Mouse (Mus musculus) frontal cortex, adult (tissue): Measurements from ENCODE around the gene Acp6.

Experiments
- ATAC-seq: cut with Nextera tagmentation; 2 replicates; pipeline ENCODE4 v1.9.2; 2017; ENCODE audit warnings: mild to moderate bottlenecking, moderate library complexity, mixed read lengths; ENCODE audit not compliant: low TSS enrichment

Gene Acp6

DNA sequence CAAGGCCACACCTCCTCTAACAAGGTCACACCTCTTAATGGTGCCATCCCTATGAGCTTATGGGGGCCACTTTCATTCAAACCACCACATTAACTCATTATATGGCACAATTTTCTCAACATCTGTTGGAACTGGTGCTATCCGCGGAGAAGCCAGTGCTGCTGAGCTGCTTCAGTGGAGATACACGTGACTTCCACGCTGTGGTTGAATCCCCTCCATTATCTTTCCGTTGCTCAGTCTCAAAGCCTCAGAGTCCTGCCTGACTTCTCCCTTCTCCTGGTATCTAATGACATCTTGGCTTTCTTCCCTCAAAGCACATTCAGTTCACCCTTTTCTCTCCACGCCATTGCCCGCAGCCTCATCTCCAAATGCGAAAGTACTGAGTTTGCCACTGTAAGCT, 38.0 kb downstream of the Acp6 start:
- no peak for ATAC-seq

DNA sequence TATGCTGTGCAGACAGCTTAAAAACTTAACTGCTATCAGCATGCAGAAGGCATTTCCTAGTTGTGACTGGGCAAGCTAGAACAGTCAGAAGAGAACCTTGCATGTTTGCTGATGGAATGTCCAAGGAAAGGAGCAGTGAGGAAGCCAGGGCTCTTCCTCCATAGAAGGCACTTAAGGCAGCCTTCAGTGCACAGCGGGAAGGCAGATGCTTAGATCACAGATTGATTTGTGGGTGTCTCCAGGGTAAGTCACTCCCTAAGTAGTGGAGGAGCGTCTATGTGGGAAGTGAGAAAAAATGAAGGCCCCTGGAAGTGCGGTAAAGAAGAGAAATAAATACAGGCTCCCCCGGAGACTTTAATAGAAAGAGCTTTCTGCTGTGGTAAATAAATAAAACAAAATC, 40.7 kb downstream of the Acp6 start:
- peak; percentile 84 for ATAC-seq

DNA sequence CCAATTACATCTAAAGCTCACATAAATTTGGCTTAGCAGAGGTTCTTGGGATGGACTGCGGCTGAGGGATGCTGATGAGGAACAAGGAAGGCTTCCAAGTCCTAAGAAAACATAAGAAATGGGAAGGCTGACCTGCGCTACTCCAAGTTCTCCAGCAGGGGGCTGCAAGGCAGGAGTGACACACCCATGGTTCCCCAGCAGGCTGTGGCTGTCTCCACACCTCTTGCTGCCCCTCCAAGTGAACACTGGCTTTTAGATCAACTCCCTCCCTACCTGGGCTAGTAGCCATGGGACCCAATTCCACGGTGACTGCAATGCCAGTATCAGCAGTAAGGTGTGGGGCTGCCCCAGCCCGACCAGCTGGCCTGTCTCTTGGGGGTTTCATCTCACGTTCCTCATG, 43.4 kb downstream of the Acp6 start:
- peak; percentile 72 for ATAC-seq

DNA sequence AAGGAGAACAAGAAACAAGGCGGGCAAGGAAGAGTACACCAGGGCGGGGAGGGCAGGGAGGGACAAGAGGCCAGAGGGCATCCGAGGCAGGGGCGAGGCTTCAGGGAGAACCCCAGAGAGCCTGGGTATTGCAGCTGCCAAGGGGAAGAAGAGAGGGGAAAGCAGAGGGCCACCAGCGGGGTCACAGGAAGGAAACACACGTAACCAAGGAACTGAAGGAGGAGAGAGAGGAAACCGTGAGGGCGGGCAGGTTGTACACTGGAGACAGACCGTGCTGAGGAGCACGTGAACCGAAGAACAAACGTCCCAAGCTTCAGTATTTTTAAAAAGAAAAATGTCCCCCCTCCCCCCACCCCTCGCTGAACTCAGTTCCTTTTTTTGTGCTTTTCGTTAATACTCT, 45.3 kb downstream of the Acp6 start:
- no peak for ATAC-seq

DNA sequence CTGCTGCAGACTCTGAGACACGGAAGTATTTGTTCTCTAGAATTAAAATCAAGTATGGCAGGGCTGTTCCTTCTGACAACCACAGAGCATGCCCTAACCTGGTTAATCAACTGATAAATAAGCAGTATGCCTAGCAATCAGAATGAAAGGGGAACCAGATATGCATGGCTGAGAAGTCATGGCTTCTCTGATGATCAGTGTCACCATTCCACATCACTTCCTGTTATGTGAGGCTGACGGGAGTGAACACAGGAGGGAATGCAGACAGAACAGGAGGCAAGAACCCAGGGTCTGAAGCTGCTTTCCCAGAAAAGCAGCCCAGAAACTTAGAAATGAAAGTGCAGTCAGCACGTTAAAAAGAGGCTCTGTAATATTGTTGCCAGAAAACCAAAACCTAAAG, 47.9 kb downstream of the Acp6 start:
- ATAC-seq, result no peak

DNA sequence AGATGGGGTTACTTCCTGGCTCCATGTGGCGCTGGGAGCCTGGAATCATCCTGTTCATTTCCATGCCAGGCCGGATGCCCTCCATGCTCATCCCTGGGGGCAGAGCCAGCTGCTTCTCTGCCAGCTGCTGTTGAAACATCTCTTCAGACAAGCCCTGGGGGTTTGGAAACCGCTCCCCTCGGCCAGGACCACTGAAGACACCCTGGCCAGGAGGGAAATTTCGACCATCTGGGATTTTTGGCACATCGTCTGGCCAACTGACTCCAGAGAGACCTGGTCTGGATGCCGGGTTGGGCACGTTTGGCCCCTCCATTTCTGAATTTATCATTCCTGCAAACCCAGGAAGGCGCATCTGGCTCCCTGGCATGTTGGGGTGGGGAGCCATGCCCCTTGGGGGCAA, 50.8 kb downstream of the Acp6 start:
- ATAC-seq, result no peak

DNA sequence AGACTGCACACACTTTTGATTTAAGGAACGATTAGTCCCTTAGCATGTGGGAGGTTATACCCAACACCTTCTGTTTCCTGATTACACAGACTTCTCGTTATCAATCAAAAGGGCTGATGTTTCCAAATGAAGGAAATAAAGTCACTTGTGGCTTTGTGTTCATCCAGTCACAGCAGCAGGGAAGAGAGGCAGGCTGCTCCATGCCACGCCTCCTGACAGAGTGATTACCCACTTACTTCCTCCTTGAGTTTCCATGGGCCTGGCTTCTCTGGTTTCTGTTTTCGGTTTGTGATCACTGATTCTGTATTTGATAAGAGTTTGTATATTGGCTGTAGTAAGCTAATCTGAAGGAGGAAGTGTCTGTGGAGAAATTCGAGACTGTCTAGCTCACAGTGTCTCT, 52.6 kb downstream of the Acp6 start:
- ATAC-seq, result no peak

DNA sequence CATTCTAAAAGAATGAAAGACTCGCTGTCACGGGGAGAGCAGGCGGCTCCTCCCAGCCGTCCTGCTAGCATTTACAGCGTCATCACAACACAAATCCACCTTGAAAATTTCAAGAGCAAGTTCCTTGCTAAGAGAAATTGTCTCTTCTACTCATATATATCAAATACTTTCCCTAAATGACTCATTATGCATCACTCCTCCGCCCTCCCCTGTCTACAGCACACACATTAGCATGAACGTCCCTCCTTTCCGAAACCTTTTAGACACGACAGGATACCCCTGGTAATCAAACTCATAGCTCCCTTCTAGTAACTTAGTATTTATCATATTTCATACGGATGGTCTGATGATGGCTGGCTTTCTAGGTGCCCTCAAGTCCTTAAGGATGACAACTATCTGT, 55.3 kb downstream of the Acp6 start:
- no peak for ATAC-seq

DNA sequence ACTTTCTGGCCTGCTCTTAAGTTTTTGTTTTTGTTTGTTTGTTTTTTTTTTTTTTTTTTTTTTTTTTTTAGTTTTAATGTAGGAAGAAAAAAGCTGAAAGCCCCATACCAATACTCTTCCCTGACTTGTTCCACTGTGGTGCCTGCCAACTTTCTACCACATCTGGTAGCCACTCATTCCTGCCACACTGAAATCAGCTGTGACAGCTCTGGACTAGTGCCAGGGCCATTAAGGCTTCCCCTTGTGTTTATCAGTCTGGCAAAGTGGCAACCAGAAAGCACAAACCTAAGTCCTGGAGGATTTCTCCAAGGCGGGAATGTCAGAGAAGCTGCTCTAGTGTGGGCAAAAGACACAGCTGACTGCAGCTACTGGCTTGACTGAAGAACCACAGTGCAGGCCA, 55.9 kb downstream of the Acp6 start:
- ATAC-seq, result 0 out of 2 replicates have a peak, but pooled peaks have one; percentile 27

DNA sequence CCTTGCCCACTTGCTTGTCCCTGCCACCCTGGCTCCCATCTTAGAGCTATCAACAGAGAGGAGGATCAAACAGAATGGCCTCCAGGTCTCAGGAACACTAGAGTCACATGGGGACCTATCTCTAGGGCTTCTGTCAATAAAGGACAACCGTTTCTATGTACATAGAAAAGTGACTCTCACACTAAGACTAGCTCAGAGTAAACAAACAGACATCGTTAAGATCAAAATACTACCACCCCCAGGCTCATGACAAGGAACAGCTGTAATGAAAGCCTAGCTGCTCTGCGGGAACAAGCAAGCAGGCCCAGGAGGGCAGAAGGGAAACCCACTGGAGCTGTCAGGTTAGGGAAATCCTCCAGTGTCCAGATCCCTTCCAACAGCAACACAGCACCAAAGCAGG, 56.9 kb downstream of the Acp6 start:
- ATAC-seq, result no peak

DNA sequence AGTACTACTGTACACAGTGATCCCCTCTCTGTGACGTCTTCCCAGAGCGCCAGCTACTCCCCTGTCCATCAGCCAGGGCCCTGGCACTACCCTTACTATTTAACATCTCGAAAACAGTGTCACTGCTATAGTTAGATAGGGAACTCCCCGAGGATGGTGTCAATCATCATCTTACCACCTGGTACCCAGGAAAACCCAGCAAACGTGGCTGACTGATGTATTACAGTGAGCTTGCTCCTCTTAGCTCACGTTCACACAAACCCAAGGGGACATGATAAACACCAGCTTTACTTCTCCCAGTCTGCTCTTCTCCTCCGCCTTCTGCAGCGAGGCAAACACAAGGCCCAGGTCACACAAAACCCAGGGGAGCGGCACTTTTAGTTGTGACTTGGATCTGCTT, 64.7 kb downstream of the Acp6 start:
- ATAC-seq, result no peak

DNA sequence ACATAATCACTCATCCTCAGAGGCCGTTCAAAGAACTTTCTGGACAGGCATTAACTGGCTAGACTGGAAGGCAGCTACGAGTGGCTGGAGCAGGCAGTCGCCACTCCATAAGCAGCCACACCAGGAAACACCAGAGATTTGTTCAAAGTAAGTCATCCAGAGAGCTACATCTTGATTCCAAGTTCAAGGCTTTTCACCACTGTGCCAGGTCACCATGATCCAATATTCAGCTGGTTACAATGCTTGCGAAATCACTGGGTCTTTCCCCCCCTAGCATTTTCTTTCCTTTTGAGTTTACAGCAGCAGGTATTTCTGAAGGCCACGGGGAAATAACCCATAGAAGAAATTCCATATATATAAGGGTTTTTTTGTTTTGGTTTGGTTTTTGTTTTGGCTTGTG, 66.7 kb downstream of the Acp6 start:
- ATAC-seq, result no peak

DNA sequence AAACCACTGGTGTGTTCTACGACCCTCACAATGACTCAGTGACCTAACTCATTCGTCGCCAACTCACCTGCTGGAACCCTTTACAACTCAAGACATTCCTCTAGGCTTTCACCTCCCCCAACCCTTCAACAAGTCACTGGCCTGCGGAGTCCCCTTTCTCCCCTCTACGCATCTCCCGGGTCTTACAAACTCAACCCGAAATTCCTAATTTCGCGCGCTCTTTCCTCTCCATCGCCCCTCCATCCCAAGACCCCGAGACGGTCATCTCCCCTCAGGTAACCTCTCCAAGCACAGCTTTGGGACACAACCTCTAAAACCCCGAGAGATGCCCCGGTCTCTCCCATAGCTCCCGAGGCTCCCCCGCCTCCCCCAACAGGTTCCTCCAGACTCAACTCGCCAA, 68.1 kb downstream of the Acp6 start:
- no peak for ATAC-seq
